Mouse (Mus musculus): ENCODE measurements around the gene Cdt1. TPM values are rescaled to one million over a fixed set of nuclear protein-coding genes. Genes with fewer than 3 reads are reported as not detected.
"Not testable (repeated sequence)": the region's sequence is repeated elsewhere in the genome, so short reads cannot be mapped to it uniquely, and the experiment has no call there.

Cdt1 gene
- polyA plus RNA-seq, 1 experiment = 7.6 TPM

DNA sequence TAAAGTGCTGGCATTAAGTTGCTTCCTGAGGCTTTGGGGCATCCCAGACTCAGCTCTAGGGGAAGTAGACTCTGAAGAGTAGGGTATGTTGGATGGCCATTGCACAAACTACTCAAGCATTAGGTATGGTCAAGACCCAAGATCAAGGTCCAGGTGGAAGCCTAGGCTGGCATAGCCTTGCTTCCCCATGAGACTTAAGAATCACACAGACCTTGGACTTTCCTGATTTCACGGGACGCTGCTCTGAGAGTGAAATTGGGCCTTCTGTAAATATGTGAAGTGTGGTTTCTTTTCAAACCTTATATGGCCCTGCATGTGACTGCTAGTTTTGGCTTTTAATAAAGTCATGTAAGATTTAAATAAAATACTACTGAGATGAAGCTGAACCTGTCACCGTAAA is 4.9 kb downstream of the Cdt1 start:
- WGBS = 95% methylated on average over 3 of the region's 3 CpGs
- peaks cover 41% of the 10 kb centered on the region for H3K4me1 ChIP-seq (ENCODE audit: control insufficient read depth, insufficient read depth, low read length)
- no peak overlapping the region for H3K27ac ChIP-seq (ENCODE audit: insufficient read depth, low read length)
- no peak for TF ChIP-seq CTCF (IDR thresholded peaks at IDR 0.05; ENCODE audit: borderline replicate concordance, insufficient read depth, low read depth, low read length)
- no peak for TF ChIP-seq POLR2A (IDR thresholded peaks at IDR 0.05; ENCODE audit: borderline replicate concordance, insufficient read depth, low read length)
- H3K4me3 ChIP-seq (replicated peaks; ENCODE audit: insufficient read depth, low read depth, low read length) = no peak overlapping the region
- no peaks in the 10 kb centered on the region for H3K27me3 ChIP-seq (ENCODE audit: control insufficient read depth, insufficient read depth, low read length)
- DNase-seq = no peak

DNA sequence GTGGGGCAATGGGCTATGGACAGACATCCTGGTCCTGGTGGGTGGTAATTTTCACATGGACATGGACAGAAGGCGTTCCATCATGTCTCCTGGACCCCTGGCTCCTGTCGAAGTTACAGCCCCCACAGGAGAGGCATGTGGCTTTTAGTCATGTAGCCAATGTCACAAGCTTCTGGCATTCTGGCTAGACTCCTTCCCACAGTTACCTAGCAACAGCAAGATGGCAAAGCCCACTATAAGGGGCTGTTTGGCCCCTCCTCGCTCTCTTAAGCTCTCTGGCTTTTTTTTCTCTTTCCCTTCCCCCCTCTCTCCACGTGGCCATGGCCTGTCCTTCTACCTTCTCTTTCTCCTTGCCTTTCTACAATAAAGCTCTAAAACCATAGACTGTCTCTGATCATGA is 5.4 kb downstream of the Cdt1 start:
- not testable (repeated sequence) for H3K27me3 ChIP-seq (ENCODE audit: control insufficient read depth, insufficient read depth, low read length); DNase-seq; H3K27ac ChIP-seq (ENCODE audit: insufficient read depth, low read length); H3K4me3 ChIP-seq (replicated peaks; ENCODE audit: insufficient read depth, low read depth, low read length)
- 36% methylated on average over 4 of the region's 4 CpGs for WGBS
- peaks cover 41% of the 10 kb centered on the region for H3K4me1 ChIP-seq (ENCODE audit: control insufficient read depth, insufficient read depth, low read length)

DNA sequence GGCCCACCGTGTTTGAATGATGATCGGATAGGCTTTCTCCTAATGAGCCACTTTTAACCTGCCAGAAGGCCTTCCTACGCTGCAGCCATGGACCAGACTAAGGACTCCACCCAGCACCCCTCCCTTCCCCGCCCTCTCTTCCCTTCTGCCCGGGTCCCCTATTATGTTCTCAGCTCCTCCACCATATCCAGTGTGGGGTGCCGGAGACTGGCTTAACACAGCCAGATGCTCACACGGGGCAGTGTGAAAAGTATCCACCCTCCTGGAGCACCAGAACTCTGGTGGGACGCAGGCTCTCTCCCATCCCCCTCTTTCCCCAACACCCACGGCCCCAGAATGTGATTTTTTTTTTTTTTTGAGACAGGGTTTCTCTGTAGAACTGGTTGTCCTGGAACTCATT is 5.8 kb downstream of the Cdt1 start:
- Histone ChIP-seq H3K4me3 (replicated peaks; ENCODE audit: insufficient read depth, low read depth, low read length) (no peak overlapping the region), H3K27me3 (ENCODE audit: control insufficient read depth, insufficient read depth, low read length) (no peaks in the 10 kb centered on the region), H3K4me1 (ENCODE audit: control insufficient read depth, insufficient read depth, low read length) (peaks cover 41% of the 10 kb centered on the region), H3K27ac (ENCODE audit: insufficient read depth, low read length) (no peak overlapping the region)
- 52% methylated on average over 9 of the region's 9 CpGs for whole genome bisulfite sequencing
- TF ChIP-seq POLR2A (IDR thresholded peaks at IDR 0.05; ENCODE audit: borderline replicate concordance, insufficient read depth, low read length) (no peak), CTCF (IDR thresholded peaks at IDR 0.05; ENCODE audit: borderline replicate concordance, insufficient read depth, low read depth, low read length) (no peak)
- DNase-seq = no peak

DNA sequence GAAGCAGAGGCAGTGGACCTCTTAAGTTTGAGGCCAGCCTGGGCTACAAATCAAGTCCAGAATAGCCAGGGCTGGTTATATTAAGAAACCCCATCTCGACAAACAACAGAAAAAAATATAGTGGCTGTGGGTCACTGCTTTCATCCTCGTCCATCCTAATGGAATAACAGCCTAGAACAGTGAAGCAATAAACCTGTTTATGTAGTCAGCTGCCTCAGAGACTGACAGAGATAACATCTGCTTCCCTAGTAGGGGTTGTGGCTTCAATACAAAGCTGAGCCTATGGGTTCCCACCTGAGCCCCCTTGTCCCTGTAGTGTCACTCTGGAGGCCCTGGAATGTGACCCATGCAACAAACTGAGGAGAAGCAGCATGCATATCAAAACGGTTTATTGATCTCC is 6.4 kb downstream of the Cdt1 start:
- no peak overlapping the region for H3K27ac ChIP-seq (ENCODE audit: insufficient read depth, low read length)
- no peak overlapping the region for H3K4me3 ChIP-seq (replicated peaks; ENCODE audit: insufficient read depth, low read depth, low read length)
- H3K27me3 ChIP-seq (ENCODE audit: control insufficient read depth, insufficient read depth, low read length) = no peaks in the 10 kb centered on the region
- DNase-seq = no peak
- H3K4me1 ChIP-seq (ENCODE audit: control insufficient read depth, insufficient read depth, low read length) = peaks cover 37% of the 10 kb centered on the region
- WGBS = 49% methylated on average over 3 of the region's 3 CpGs
- TF ChIP-seq POLR2A (IDR thresholded peaks at IDR 0.05; ENCODE audit: borderline replicate concordance, insufficient read depth, low read length) = no peak
- TF ChIP-seq CTCF (IDR thresholded peaks at IDR 0.05; ENCODE audit: borderline replicate concordance, insufficient read depth, low read depth, low read length) = no peak

DNA sequence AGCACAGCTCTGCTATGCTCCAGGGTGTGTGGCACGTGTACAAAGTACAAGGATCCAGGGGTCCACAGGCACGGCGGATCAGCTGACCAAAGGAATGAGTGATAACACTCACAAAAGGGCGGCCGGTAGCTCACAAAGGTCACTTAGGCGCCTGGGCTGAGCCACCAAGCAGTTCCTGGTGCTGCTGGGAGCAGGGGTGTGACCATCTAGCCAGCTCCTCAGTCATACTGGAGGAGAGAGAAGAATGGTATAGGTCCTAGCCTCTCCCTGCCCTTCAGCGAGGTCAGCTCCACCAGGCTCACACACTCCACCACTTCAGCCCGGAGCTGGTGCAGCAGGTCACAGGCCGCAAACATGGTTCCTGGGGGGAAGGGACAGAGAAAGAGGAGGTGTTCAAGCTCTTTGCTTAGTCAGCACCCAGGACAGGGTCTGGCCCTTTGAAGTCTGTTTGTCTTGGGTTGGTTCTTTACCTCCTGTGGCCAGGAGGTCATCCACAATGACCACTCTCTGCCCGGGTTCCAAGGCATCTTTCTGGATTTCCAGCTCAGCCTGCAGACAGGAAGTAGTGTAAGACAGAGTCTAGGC is 6.9 kb downstream of the Cdt1 start:
- TF ChIP-seq POLR2A (IDR thresholded peaks at IDR 0.05; ENCODE audit: borderline replicate concordance, insufficient read depth, low read length) (no peak), CTCF (IDR thresholded peaks at IDR 0.05; ENCODE audit: borderline replicate concordance, insufficient read depth, low read depth, low read length) (no peak)
- H3K4me3 ChIP-seq (replicated peaks; ENCODE audit: insufficient read depth, low read depth, low read length) = no peak overlapping the region
- peaks cover 35% of the 10 kb centered on the region for H3K4me1 ChIP-seq (ENCODE audit: control insufficient read depth, insufficient read depth, low read length)
- H3K27ac ChIP-seq (ENCODE audit: insufficient read depth, low read length) = no peak overlapping the region
- no peak for DNase-seq
- H3K27me3 ChIP-seq (ENCODE audit: control insufficient read depth, insufficient read depth, low read length) = no peaks in the 10 kb centered on the region
- 68% methylated on average over 10 of the region's 10 CpGs for WGBS

DNA sequence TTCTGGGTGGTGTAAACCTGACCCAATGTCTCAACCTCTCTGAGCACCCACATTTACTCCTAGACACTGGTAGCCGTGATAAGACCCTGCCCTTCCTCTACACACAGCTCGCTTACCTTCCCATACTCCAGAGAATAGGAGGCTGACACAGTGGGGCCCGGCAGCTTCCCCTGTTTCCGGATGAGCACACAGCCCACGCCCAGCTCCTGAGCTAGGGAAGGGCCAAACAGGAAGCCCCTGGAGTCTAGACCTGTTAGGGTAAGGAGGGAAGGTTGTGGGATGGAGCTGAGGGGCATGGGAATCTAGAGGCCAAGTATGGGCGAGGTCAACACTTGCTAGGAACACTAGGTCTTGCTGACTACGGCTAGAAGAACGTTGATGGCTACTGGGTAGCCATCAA is 7.5 kb downstream of the Cdt1 start:
- peak overlapping the region; percentile 86 for H3K4me3 ChIP-seq (replicated peaks; ENCODE audit: insufficient read depth, low read depth, low read length)
- DNase-seq = no peak
- H3K27me3 ChIP-seq (ENCODE audit: control insufficient read depth, insufficient read depth, low read length) = no peaks in the 10 kb centered on the region
- H3K4me1 ChIP-seq (ENCODE audit: control insufficient read depth, insufficient read depth, low read length) = peaks cover 30% of the 10 kb centered on the region
- TF ChIP-seq CTCF (IDR thresholded peaks at IDR 0.05; ENCODE audit: borderline replicate concordance, insufficient read depth, low read depth, low read length) (no peak), POLR2A (IDR thresholded peaks at IDR 0.05; ENCODE audit: borderline replicate concordance, insufficient read depth, low read length) (no peak)
- H3K27ac ChIP-seq (ENCODE audit: insufficient read depth, low read length) = no peak overlapping the region
- WGBS = 70% methylated on average over 8 of the region's 8 CpGs

DNA sequence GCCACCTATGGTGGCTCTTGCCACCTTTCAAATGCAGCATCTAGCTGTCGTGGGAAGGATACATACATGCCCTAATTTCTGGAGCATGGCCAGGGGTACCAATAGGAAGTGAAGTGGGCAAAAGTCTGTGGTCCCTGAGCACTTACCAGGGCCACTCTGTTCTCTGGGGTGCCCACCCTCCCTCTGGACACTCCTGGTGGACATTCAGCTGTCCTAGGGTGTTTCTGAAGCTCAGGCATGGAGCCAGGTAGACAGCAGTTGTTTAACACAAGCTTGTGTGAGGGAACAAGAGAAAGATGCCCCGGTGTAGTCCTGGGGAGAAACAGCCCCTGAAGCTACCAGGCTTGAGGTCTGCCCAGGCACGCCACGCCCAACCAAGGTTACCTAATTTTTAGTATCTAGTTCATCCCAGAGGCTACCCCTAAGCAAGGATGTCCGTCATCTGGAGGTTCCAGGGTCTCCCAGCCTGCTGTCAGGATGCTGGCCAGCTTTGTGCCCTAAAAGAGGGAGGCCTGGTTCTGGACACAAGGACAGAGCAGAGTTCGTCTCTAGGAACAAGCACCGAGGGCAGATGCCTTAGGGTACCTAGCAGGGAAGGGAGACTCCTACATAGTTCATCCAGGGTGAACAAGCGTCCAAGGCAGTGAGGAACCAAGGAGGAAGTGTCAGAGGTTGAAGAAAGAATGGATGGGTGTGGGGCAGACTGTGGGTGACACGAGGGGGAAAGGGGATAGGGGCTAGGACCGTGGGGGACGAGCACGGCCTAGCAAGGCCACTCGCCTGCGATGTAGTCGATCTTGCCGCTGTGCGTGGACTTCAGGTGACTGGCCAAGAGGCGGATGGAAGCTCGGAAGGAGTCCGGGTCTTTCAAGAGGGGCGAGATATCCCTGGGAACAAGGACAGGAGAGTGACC is 8.2 kb downstream of the Cdt1 start:
- H3K4me3 ChIP-seq (replicated peaks; ENCODE audit: insufficient read depth, low read depth, low read length) = peak overlapping the region; percentile 86
- peak in 1 of 2 experiments; percentile 51 for DNase-seq
- no peak for TF ChIP-seq CTCF (IDR thresholded peaks at IDR 0.05; ENCODE audit: borderline replicate concordance, insufficient read depth, low read depth, low read length)
- TF ChIP-seq POLR2A (IDR thresholded peaks at IDR 0.05; ENCODE audit: borderline replicate concordance, insufficient read depth, low read length) = no peak
- 6% methylated on average over 21 of the region's 21 CpGs for WGBS
- H3K27me3 ChIP-seq (ENCODE audit: control insufficient read depth, insufficient read depth, low read length) = no peaks in the 10 kb centered on the region
- peak overlapping the region; percentile 73 for H3K27ac ChIP-seq (ENCODE audit: insufficient read depth, low read length)
- peaks cover 26% of the 10 kb centered on the region for H3K4me1 ChIP-seq (ENCODE audit: control insufficient read depth, insufficient read depth, low read length)

DNA sequence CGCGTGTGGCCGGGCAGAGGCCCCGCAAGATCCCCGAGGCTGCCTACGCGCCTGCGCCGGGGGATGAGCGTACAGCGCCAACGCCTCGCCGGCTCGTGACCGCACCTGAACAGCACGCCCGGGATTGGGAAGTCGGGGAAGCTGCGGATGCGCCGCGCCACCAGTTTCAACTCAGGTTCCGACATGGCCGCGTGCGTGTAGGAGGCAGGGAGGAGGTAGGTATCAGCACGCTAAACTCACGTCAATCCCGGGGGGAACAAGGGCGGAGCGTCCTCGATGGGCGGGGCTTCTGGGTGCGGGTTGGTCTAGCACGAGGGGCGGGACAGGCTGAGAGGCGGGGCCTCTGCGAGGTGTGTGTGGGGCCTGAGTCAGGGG is 8.8 kb downstream of the Cdt1 start, which contains the start of gene Aprt:
Gene Aprt (minus strand): TSS at position 262 of the 375 bp plus-strand sequence.
- no peaks in the 10 kb centered on the region for H3K27me3 ChIP-seq (ENCODE audit: control insufficient read depth, insufficient read depth, low read length)
- peak; percentile 91 for TF ChIP-seq POLR2A (IDR thresholded peaks at IDR 0.05; ENCODE audit: borderline replicate concordance, insufficient read depth, low read length)
- no peak for TF ChIP-seq CTCF (IDR thresholded peaks at IDR 0.05; ENCODE audit: borderline replicate concordance, insufficient read depth, low read depth, low read length)
- H3K4me1 ChIP-seq (ENCODE audit: control insufficient read depth, insufficient read depth, low read length) = peaks cover 19% of the 10 kb centered on the region
- H3K4me3 ChIP-seq (replicated peaks; ENCODE audit: insufficient read depth, low read depth, low read length) = peak within 1 kb of the TSS; percentile 86
- under 1% methylated on average over 39 of the region's 39 CpGs for WGBS
- H3K27ac ChIP-seq (ENCODE audit: insufficient read depth, low read length) = peak within 1 kb of the TSS; percentile 73
- DNase-seq = peak; percentile 95 to 97
